Mouse (Mus musculus): ENCODE measurements around the gene Srrd. TPM values are rescaled to one million over a fixed set of nuclear protein-coding genes. Genes with fewer than 3 reads are reported as not detected.

Gene Srrd
- polyA plus RNA-seq (2012): 1.0 and 1.9 TPM in 2 replicates

DNA sequence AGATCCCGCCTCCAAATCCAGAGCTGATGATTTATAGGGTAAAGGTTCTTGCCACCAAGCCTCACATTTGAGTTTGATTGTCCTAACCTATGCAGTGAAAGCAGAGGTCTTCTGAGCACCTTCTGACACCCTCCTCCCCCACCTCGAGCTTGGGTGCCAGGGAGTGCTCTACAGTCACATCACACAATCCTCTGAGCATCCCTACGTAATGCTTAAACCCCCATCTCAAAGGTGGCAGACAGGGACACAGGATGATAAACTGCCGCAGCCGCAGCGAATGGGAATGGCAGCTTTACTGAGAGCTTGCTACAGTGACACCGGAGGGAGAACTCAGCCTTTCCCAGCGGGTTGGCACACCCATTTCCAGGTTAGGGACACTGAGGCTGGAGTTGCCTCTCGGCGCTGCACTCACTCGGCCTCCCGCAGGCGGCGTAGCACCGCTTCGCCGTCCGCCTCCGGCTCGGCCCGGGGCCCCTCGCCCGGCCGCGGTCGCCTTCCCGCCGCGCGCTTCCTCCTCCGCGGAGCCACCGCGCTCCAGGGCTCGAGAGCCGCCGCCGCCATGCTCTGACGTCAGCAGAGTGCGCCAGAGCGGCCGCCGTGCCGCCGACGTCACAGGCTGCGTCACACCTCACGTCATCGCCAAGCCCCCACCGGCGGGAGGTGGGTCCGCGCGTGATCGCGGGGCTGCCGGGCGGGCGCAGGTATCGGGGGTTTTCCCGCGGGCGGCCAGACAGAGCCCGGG, at the start of gene Srrd, which contains the start of gene Hps4:
Gene Srrd (minus strand): TSS at position 578 of the 742 bp plus-strand sequence.
Gene Hps4 (plus strand): TSS at position 621 of the 742 bp plus-strand sequence.
- Histone ChIP-seq H3K4me1 (ENCODE audit: control insufficient read depth) (peaks cover 52% of the 10 kb centered on the region), H3K36me3 (ENCODE audit: control insufficient read depth) (peaks cover 48% of the 10 kb centered on the region), H3K9me3 (ENCODE audit: control insufficient read depth, low read length) (no peaks in the 10 kb centered on the region), H3K4me3 (replicated peaks) (peak within 1 kb of the TSS; percentile 73), H3K27me3 (ENCODE audit: control insufficient read depth) (no peaks in the 10 kb centered on the region)
- TF ChIP-seq GATA1 (IDR thresholded peaks at IDR 0.05; ENCODE audit: low read length): no peak
- no peak for TF ChIP-seq TAL1 (IDR thresholded peaks at IDR 0.05; ENCODE audit: low read length)

DNA sequence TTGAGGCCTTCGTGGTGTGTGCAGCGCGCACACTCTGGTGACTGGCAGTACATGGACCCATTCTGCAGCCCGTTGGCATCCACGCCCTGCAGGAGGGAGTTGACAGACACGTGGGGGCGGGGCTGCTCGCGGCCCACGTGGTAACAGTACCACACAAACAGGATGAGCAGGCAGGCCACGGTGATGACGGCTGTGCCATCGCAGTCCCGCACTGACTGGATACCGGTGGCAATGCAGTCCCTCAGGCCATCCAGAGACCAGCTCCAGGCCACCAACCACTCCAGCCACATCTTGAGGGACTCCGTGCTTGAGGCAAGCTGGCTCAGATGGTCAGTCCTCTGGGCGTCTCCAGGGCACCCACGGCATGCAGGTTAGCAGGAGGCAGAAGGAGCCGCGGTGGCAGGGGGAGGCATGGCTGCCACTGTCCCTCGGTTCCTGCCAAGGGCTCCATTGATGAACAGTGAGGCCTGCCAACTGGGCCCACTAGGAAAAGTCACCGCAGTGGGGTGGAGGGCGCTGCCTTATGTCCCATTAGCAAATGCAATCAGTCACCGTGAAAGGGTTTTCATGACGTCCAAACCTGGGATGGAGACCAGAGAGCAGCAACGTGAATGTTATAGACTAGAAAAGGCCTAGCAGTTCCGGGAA, 49.0 kb upstream of the Srrd start:
- H3K27me3 ChIP-seq (ENCODE audit: control insufficient read depth): peaks cover 57% of the 10 kb centered on the region
- TF ChIP-seq GATA1 (IDR thresholded peaks at IDR 0.05; ENCODE audit: low read length): no peak
- TF ChIP-seq TAL1 (IDR thresholded peaks at IDR 0.05; ENCODE audit: low read length): no peak

DNA sequence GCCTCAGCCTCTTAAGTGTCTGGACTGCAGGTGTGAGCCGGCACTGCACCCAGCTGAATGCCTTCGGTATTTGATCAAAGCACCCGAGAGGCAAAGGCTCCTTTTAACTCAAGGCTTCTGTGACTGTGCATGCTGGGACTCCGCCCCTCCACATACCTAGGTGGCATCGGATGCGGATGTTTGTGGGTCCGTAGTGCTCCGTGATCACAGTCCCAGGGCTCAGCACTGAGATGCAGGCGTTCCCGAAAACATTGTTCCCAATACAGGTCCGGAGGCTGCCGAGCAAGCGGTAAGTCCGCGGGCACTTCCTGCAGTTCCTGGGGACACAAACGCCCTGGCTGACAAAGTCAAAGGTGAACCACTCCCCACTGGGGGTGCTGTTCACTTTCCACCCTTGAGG, 48.2 kb upstream of the Srrd start:
- H3K4me3 ChIP-seq (replicated peaks): no peak overlapping the region
- no peak for TF ChIP-seq GATA1 (IDR thresholded peaks at IDR 0.05; ENCODE audit: low read length)
- no peak for TF ChIP-seq TAL1 (IDR thresholded peaks at IDR 0.05; ENCODE audit: low read length)
- H3K4me1 ChIP-seq (ENCODE audit: control insufficient read depth): peaks cover 7% of the 10 kb centered on the region
- no peaks in the 10 kb centered on the region for H3K36me3 ChIP-seq (ENCODE audit: control insufficient read depth)
- peaks cover 51% of the 10 kb centered on the region for H3K27me3 ChIP-seq (ENCODE audit: control insufficient read depth)
- peaks cover 4% of the 10 kb centered on the region for H3K9me3 ChIP-seq (ENCODE audit: control insufficient read depth, low read length)

More for the DNA sequence above, 49.0 kb upstream of the Srrd start:
- no peaks in the 10 kb centered on the region for H3K36me3 ChIP-seq (ENCODE audit: control insufficient read depth)
- no peak overlapping the region for H3K4me3 ChIP-seq (replicated peaks)
- H3K9me3 ChIP-seq (ENCODE audit: control insufficient read depth, low read length): no peaks in the 10 kb centered on the region; the same call in 1 of the 2 replicates
- peaks cover 3% of the 10 kb centered on the region; the same call in 1 of the 2 replicates for H3K4me1 ChIP-seq (ENCODE audit: control insufficient read depth)

DNA sequence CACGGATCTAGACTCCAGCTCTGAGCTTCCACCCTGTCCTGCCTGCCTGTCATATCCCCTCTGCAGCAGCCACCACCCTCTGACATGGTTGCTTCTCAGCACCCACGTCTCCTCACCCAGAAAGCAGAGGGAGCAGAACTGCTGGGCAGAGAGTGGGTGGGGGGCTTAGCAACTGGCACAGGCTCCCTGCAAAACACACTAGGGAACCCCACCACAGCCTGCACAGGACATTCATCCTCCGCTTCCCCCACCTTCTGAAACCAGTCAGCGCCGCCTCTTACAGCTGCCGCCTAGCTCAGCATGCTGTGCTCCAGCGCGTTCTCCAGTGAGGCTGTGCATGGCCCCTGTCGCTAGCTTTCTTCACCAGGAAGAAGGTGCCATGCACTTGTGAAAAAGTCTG, 46.5 kb upstream of the Srrd start:
- no peak for TF ChIP-seq GATA1 (IDR thresholded peaks at IDR 0.05; ENCODE audit: low read length)
- TF ChIP-seq TAL1 (IDR thresholded peaks at IDR 0.05; ENCODE audit: low read length): no peak
- Histone ChIP-seq H3K36me3 (ENCODE audit: control insufficient read depth) (no peaks in the 10 kb centered on the region), H3K4me3 (replicated peaks) (no peak overlapping the region)

DNA sequence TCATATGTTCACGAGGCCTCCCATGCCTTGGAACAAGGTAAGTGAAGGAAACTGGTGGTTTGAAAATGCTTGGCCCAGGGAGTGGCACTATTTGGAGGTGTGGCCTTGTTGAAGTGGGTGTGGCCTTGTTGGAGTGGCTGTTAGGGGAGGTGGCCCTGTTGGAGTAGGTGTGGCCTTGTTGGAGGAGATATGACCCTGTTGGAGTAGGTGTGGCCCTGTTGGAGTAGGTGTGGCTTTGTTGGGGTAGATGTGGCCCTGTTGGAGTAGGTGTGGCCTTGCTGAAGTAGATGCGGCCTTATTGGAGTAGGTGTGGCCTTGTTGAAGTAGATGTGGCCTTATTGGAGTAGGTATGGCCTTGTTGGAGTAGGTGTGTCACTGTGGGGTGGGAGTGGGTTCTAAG, 43.1 kb upstream of the Srrd start:
- TF ChIP-seq GATA1 (IDR thresholded peaks at IDR 0.05; ENCODE audit: low read length): no peak
- no peak for TF ChIP-seq TAL1 (IDR thresholded peaks at IDR 0.05; ENCODE audit: low read length)
- Histone ChIP-seq H3K27me3 (ENCODE audit: control insufficient read depth) (peaks cover under 1% of the 10 kb centered on the region; the same call in 1 of the 2 replicates), H3K4me1 (ENCODE audit: control insufficient read depth) (peaks cover 18% of the 10 kb centered on the region)

More for the DNA sequence above, 46.5 kb upstream of the Srrd start:
- H3K9me3 ChIP-seq (ENCODE audit: control insufficient read depth, low read length): peaks cover 10% of the 10 kb centered on the region
- peaks cover 34% of the 10 kb centered on the region for H3K27me3 ChIP-seq (ENCODE audit: control insufficient read depth)
- H3K4me1 ChIP-seq (ENCODE audit: control insufficient read depth): peaks cover 18% of the 10 kb centered on the region

DNA sequence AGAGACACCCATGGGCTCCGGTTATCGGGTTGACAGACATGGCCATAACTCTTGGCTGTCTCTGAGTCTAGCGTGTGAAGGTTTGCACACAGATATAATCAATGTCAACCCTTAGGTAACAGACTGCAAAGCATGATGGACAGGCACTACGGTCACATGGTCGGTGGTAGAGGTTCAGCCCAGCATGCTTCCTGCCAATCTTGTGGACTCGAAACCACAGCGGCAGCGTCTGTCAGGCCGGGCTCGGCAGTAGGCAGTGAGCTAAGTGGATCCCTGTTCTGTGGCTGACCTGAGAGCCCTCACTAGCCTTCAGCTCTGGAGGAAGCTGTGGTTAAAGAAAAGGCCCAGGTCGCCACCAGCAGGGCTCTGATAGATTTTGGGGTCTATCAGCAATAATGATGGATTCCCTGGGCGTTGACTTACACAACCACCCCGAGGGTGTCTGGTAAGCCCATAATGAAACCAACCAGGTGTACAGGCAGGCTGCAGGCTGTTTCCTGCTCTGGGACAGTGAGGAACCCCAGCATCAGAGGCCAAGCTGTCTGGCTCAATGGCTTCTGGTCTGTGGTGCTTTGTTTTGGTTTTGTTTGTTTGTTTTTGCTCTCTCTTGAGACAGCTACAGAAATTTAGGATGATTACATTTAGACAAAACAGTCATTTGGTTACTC, 42.1 kb upstream of the Srrd start:
- Histone ChIP-seq H3K4me1 (ENCODE audit: control insufficient read depth) (peaks cover 18% of the 10 kb centered on the region), H3K9me3 (ENCODE audit: control insufficient read depth, low read length) (peaks cover 10% of the 10 kb centered on the region), H3K4me3 (replicated peaks) (no peak overlapping the region), H3K36me3 (ENCODE audit: control insufficient read depth) (no peaks in the 10 kb centered on the region), H3K27me3 (ENCODE audit: control insufficient read depth) (no peaks in the 10 kb centered on the region; the same call in 1 of the 2 replicates)
- no peak for TF ChIP-seq TAL1 (IDR thresholded peaks at IDR 0.05; ENCODE audit: low read length)
- TF ChIP-seq GATA1 (IDR thresholded peaks at IDR 0.05; ENCODE audit: low read length): no peak

More for the DNA sequence above, 43.1 kb upstream of the Srrd start:
- Histone ChIP-seq H3K36me3 (ENCODE audit: control insufficient read depth) (no peaks in the 10 kb centered on the region), H3K9me3 (ENCODE audit: control insufficient read depth, low read length) (peaks cover 10% of the 10 kb centered on the region), H3K4me3 (replicated peaks) (no peak overlapping the region)

DNA sequence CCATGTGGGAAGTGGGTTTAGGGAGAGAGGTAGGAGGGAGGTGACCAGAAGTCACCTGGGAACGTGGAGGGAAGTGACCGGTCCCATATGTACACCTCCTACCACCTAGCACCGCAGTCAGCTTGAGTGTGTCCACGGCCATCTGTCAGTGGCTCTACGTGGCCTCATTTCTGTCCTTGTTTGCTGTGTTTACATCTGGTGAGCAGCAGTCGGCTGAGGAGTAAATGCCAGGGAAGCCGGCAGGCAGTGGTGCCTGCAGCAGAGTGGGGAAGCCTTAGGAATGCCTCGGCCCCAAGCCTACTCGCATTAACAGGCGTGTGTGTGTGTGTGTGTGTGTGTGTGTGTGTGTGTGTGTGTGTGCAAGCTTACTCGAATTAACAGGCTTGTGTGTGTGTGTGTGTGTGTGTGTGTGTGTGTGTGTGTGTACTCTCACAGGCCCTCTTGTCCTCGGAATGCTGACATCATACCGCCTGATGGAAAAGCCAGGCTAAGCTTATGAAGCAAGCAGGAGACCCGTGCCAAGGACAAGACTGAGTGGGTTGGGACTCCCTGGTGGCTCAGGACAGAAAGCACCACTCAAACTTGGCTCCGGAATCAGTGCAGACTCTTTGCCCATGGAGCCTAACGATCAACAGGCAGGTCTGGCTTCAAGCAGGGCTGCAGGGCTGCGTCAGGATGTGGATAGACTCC, 39.9 kb upstream of the Srrd start:
- Histone ChIP-seq H3K4me1 (ENCODE audit: control insufficient read depth) (peaks cover 18% of the 10 kb centered on the region), H3K36me3 (ENCODE audit: control insufficient read depth) (peaks cover 11% of the 10 kb centered on the region), H3K4me3 (replicated peaks) (no peak overlapping the region)

DNA sequence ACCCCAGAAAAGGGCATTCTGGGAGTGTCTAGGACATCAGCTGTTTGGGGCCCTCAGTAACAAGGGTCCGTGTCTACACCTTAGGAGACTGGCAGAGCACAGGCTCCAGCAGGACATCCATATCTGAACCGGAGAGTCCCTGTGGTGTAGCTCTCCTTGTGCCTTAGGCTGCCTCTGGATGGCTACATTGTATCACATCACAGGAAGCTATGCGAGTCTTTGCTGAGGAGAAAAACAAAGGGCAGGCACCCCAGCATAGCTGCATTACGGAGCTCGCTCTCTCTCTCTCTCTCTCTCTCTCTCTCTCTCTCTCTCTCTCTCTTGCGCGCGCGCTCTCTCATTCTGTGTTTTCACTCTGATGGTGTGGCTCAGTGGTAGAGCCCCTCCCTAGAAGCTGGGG, 39.2 kb upstream of the Srrd start:
- Histone ChIP-seq H3K9me3 (ENCODE audit: control insufficient read depth, low read length) (peaks cover 10% of the 10 kb centered on the region), H3K36me3 (ENCODE audit: control insufficient read depth) (peaks cover 13% of the 10 kb centered on the region), H3K4me1 (ENCODE audit: control insufficient read depth) (peaks cover 18% of the 10 kb centered on the region), H3K27me3 (ENCODE audit: control insufficient read depth) (no peaks in the 10 kb centered on the region), H3K4me3 (replicated peaks) (no peak overlapping the region)
- TF ChIP-seq TAL1 (IDR thresholded peaks at IDR 0.05; ENCODE audit: low read length): no peak
- TF ChIP-seq GATA1 (IDR thresholded peaks at IDR 0.05; ENCODE audit: low read length): no peak

More for the DNA sequence above, 39.9 kb upstream of the Srrd start:
- Histone ChIP-seq H3K9me3 (ENCODE audit: control insufficient read depth, low read length) (peaks cover 10% of the 10 kb centered on the region), H3K27me3 (ENCODE audit: control insufficient read depth) (no peaks in the 10 kb centered on the region)
- no peak for TF ChIP-seq GATA1 (IDR thresholded peaks at IDR 0.05; ENCODE audit: low read length)
- TF ChIP-seq TAL1 (IDR thresholded peaks at IDR 0.05; ENCODE audit: low read length): no peak
